Mouse (Mus musculus): ENCODE measurements around the gene Slc8a2.

GRCm38 (mm10) chr7:16202756-16203504 is 73.3 kb downstream of the Slc8a2 start:
- TF ChIP-seq POLR2A (IDR thresholded peaks at IDR 0.05; ENCODE audit: low read depth, low read length) (no peak), CTCF (IDR thresholded peaks at IDR 0.05; ENCODE audit: extremely low read depth, insufficient read length, insufficient replicate concordance, low read depth, low read length) (no peak)

All from small intestine, adult 2 months (tissue).